Mouse (Mus musculus) kidney, adult 8-10 months (tissue): Measurements from ENCODE around the gene Tmem30c.

Experiments used
- DNase-seq, 2 experiments: peaks; one replicate each; pipeline ENCODE4 v3.0.0; 2022

Tmem30c gene

GRCm38 (mm10) chr16:57231089-57231936 lies 61.4 kb downstream of the Tmem30c start, which contains the start of gene Tbc1d23:
Gene Tbc1d23, minus strand, starts transcription at chr16:57231504.
- peak; percentile 97 to 99 for DNase-seq

DNA sequence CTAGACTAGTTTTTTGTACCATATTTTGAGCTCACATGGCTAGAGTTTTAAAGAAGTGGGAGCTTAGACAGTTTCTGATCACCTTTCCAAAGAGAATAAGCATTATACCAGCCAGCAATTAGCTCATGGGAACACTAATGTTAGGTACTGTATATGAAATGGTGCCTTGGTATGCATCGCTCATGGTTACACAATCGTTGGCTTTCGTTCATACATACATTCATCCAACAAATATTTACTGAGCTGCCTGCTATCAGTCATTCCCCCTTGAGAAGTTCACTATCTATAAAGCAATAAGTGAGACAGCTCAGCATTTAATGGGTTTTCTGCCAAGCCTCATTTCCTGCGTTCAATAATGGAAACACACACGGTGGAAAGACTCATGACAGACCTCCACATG lies 66.2 kb downstream of the Tmem30c start:
- DNase-seq, result no peak

- DNase-seq, result no peak
These were observed 72.3 kb downstream of the Tmem30c start for GRCm38 (mm10) chr16:57220361-57220760.
